Mouse (Mus musculus): ENCODE results near the gene Pik3c2g. TPM values are rescaled to one million over a fixed set of nuclear protein-coding genes. Genes with fewer than 3 reads are reported as not detected.

The Pik3c2g gene
- total and polyA plus RNA-seq, 3 experiments, result not detected

- TF ChIP-seq POLR2AphosphoS5 (IDR thresholded peaks at IDR 0.05; ENCODE audit: borderline replicate concordance, low read depth, low read length) (no peak), USF2 (IDR thresholded peaks at IDR 0.05; ENCODE audit: borderline replicate concordance in 1 of 2, insufficient read depth in 1 of 2, low read depth in 1 of 2, low read length in 2 of 2) (no peak), JUND (IDR thresholded peaks at IDR 0.05; ENCODE audit: low read depth, low read length) (no peak), GABPA (IDR thresholded peaks at IDR 0.05; ENCODE audit: low read depth, low read length) (no peak), EP300 (IDR thresholded peaks at IDR 0.05; ENCODE audit: low read depth in 1 of 2, low read length in 2 of 2) (no peak), CHD1 (IDR thresholded peaks at IDR 0.05; ENCODE audit: low read depth, low read length) (no peak), ELF1 (IDR thresholded peaks at IDR 0.05; ENCODE audit: low read depth, low read length) (no peak), SMC3 (IDR thresholded peaks at IDR 0.05; ENCODE audit: low read depth, low read length) (no peak), UBTF (IDR thresholded peaks at IDR 0.05; ENCODE audit: borderline replicate concordance, insufficient read depth, low read depth, low read length) (no peak), NRF1 (IDR thresholded peaks at IDR 0.05; ENCODE audit: insufficient read depth, low read depth, low read length, poor library complexity, severe bottlenecking) (no peak), POLR2AphosphoS2 (IDR thresholded peaks at IDR 0.05; ENCODE audit: low read length) (no peak), KAT2A (conservative IDR thresholded peaks at IDR 0.05; ENCODE audit: low read depth, low read length) (no peak), ZMIZ1 (IDR thresholded peaks at IDR 0.05; ENCODE audit: low read depth, low read length) (no peak), MYC (IDR thresholded peaks at IDR 0.05; ENCODE audit: low read depth, low read length) (no peak), ZNF384 (IDR thresholded peaks at IDR 0.05; ENCODE audit: low read depth, low read length) (no peak)
- H3K4me1 ChIP-seq (ENCODE audit: control insufficient read depth in 1 of 2, insufficient read depth in 2 of 2, low read length in 2 of 2), result no peaks in the 10 kb centered on the region
- no peaks in the 10 kb centered on the region for H3K9me3 ChIP-seq (replicated peaks; ENCODE audit: insufficient read depth, low read length)
- no peak for DNase-seq (ENCODE audit: low read depth, low spot score)
- H3K4me3 ChIP-seq (ENCODE audit: control insufficient read depth in 1 of 2, insufficient read depth in 1 of 2, low read depth in 2 of 2, low read length in 2 of 2), result no peak overlapping the region
- no peaks in the 10 kb centered on the region for H3K36me3 ChIP-seq (ENCODE audit: control insufficient read depth in 1 of 2, insufficient read depth in 2 of 2, low read length in 2 of 2)
- no peaks in the 10 kb centered on the region for H3K27me3 ChIP-seq (ENCODE audit: control insufficient read depth in 1 of 2, insufficient read depth in 2 of 2, low read length in 2 of 2)
- H3K27ac ChIP-seq (ENCODE audit: control insufficient read depth, low read depth, low read length), result no peak overlapping the region
- H3K79me2 ChIP-seq (ENCODE audit: control insufficient read depth, insufficient read depth, low read length, poor library complexity), result no peaks in the 10 kb centered on the region
- no peak overlapping the region for H3K9ac ChIP-seq (ENCODE audit: control insufficient read depth, low read depth, low read length, poor library complexity, severe bottlenecking)
These were observed 265.8 kb downstream of the Pik3c2g start for GRCm38 (mm10) chr6:139852836-139853235.

DNA sequence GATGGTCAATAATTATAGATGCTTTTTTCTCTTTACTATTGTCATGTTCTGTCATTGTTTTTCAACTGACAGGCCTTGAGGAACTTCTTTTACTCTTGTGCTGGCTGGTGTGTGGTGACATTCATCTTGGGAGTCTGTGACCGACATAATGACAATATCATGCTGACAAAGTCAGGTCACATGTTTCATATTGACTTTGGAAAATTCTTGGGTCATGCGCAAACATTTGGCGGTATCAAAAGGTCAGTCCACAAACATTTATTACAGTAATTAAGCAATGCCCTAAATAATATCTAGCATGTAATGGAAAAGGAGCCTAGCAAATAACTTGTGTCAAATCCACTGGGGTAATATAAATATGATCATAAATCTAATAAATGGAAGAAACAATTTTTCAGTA, 273.1 kb downstream of the Pik3c2g start:
- TF ChIP-seq RCOR1 (IDR thresholded peaks at IDR 0.05; ENCODE audit: low read depth, low read length) (no peak), SMC3 (IDR thresholded peaks at IDR 0.05; ENCODE audit: low read depth, low read length) (no peak), NELFE (IDR thresholded peaks at IDR 0.05; ENCODE audit: low read depth, low read length) (no peak), GATA1 (IDR thresholded peaks at IDR 0.05; ENCODE audit: low read depth, low read length) (no peak), ZC3H11A (IDR thresholded peaks at IDR 0.05; ENCODE audit: low read depth, low read length) (no peak), TBP (IDR thresholded peaks at IDR 0.05; ENCODE audit: low read depth, low read length) (no peak), HCFC1 (IDR thresholded peaks at IDR 0.05; ENCODE audit: low read depth, low read length) (no peak), MYC (IDR thresholded peaks at IDR 0.05; ENCODE audit: low read depth, low read length) (no peak), CTCF (IDR thresholded peaks at IDR 0.05 in 2 of 3, conservative IDR thresholded peaks at IDR 0.05 in 1 of 3; ENCODE audit: control insufficient read depth in 1 of 3, insufficient read depth in 1 of 3, low read depth in 2 of 3, low read length in 3 of 3, poor library complexity in 1 of 3, severe bottlenecking in 1 of 3) (no peak), TCF12 (IDR thresholded peaks at IDR 0.05; ENCODE audit: low read depth, low read length) (no peak), POLR2AphosphoS5 (IDR thresholded peaks at IDR 0.05; ENCODE audit: borderline replicate concordance, low read depth, low read length) (no peak), RAD21 (IDR thresholded peaks at IDR 0.05; ENCODE audit: low read depth, low read length) (no peak), KAT2A (conservative IDR thresholded peaks at IDR 0.05; ENCODE audit: low read depth, low read length) (no peak), ZNF384 (IDR thresholded peaks at IDR 0.05; ENCODE audit: low read depth, low read length) (no peak), E2F4 (IDR thresholded peaks at IDR 0.05; ENCODE audit: borderline replicate concordance, low read depth, low read length) (no peak), ZMIZ1 (IDR thresholded peaks at IDR 0.05; ENCODE audit: low read depth, low read length) (no peak), POLR2AphosphoS2 (IDR thresholded peaks at IDR 0.05; ENCODE audit: low read length) (no peak), MXI1 (IDR thresholded peaks at IDR 0.05; ENCODE audit: low read depth, low read length) (no peak)
- Histone ChIP-seq H3K9me3 (replicated peaks; ENCODE audit: insufficient read depth, low read length) (no peaks in the 10 kb centered on the region), H3K4me3 (ENCODE audit: control insufficient read depth in 1 of 2, insufficient read depth in 1 of 2, low read depth in 2 of 2, low read length in 2 of 2) (no peak overlapping the region), H3K36me3 (ENCODE audit: control insufficient read depth in 1 of 2, insufficient read depth in 2 of 2, low read length in 2 of 2) (no peaks in the 10 kb centered on the region), H3K9ac (ENCODE audit: control insufficient read depth, low read depth, low read length, poor library complexity, severe bottlenecking) (no peak overlapping the region), H3K79me2 (ENCODE audit: control insufficient read depth, insufficient read depth, low read length, poor library complexity) (no peaks in the 10 kb centered on the region), H3K27ac (ENCODE audit: control insufficient read depth, low read depth, low read length) (no peak overlapping the region), H3K4me1 (ENCODE audit: control insufficient read depth in 1 of 2, insufficient read depth in 2 of 2, low read length in 2 of 2) (no peaks in the 10 kb centered on the region), H3K27me3 (ENCODE audit: control insufficient read depth in 1 of 2, insufficient read depth in 2 of 2, low read length in 2 of 2) (no peaks in the 10 kb centered on the region)
- DNase-seq (ENCODE audit: low read depth, low spot score), result no peak

Measured in MEL (cell line).